In the genomic region with DNA sequence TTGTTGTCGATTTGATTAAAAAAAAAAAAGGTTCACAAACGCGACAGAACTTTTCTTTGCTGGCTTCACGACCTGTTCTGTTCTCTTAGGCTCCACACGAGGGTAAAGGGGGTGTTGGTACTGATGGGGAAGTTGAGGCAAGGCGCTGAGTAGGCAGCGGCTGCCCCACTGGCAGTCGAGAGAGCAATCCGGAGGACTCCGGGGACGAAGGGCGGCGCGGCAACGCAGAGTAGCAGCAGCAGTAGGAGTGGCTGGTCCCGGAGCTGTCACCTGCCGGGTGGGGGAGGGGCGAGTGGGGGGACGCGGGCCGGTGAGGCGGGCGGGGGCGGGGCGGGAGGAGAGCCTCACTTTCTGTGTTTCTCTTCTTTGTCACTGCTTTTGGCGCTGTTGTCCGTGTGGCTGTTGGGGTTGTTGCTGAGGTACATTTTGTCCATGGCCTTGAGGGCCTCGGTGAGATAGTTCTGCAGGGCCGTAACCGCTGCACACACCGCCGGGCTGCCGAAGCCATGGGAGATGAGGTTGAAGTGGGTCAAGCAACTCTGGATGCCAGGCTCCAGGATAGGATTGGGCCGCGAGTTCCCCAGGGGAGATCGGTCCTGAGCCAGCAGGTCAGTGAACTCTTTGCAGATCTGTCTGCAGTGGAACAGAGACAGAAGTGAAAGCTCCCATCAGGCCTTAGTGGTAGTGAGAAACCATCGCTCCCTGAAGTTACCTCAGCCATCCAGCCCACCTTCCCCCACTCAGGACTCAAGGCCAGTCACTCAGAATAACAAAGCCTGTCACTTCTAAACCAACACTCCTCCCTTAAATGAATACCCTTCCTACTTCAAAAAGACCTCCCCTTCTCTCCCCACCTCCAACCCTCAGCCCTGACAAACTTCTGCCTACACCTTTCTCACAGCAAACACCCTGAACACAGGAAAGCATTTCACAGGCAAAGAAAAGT, we compare ENCODE assay signal across 10 mouse cellular contexts. TPM values are rescaled to one million over a fixed set of nuclear protein-coding genes. Genes with fewer than 3 reads are reported as not detected.
DNase-seq lines count a peak whose midpoint lies in the region; ATAC-seq and TF ChIP-seq lines count a peak whose summit lies in the region.
"Had no signal": no experiment of that assay in that cellular context is flagged by ENCODE, and none has a peak within 500 bp of the region (broad histone marks: within the 10 kb centered on the region; RNA-seq: fewer than 3 reads in every experiment).

No protein-coding gene starts in this region.

- H3K9me3 ChIP-seq in heart, embryonic 13.5 days, result no peaks in the 10 kb centered on the region
- H3K9me3 ChIP-seq in stomach, embryonic 16.5 days (replicated peaks; ENCODE audit: control insufficient read depth, low read length), result no peaks in the 10 kb centered on the region
- no peaks in the 10 kb centered on the region for H3K9me3 ChIP-seq in stomach, postnatal 0 days (ENCODE audit: control insufficient read depth, low read length)
- H3K9me3 ChIP-seq in limb, embryonic 11.5 days (ENCODE audit: control insufficient read depth, low read length), result no peaks in the 10 kb centered on the region
- H3K9me3 ChIP-seq: limb, embryonic 15.5 days had no signal

- H3K27me3 ChIP-seq in heart, embryonic 13.5 days (replicated peaks), result peaks cover 94% of the 10 kb centered on the region
- peaks cover 74% of the 10 kb centered on the region for H3K27me3 ChIP-seq in stomach, embryonic 16.5 days (ENCODE audit: control insufficient read depth, insufficient read depth, low read length)
- peaks cover 2% of the 10 kb centered on the region; the same call in 1 of the 2 replicates for H3K27me3 ChIP-seq in stomach, postnatal 0 days (ENCODE audit: control insufficient read depth, insufficient read depth, low read length)
- H3K27me3 ChIP-seq in limb, embryonic 11.5 days (ENCODE audit: control insufficient read depth, insufficient read depth, low read length), result peaks cover 5% of the 10 kb centered on the region

- TF ChIP-seq CTCF in stomach, postnatal 0 days (IDR thresholded peaks at IDR 0.05; ENCODE audit: low read depth), result no peak

- H3K9ac ChIP-seq in heart, embryonic 13.5 days, result no peak overlapping the region
- H3K9ac ChIP-seq in stomach, embryonic 16.5 days (ENCODE audit: low read length), result no peak overlapping the region
- H3K9ac ChIP-seq in stomach, postnatal 0 days (ENCODE audit: low read length), result no peak overlapping the region
- 0 out of 2 replicates have a peak overlapping the region, but pooled peaks have one; percentile 7 for H3K9ac ChIP-seq in limb, embryonic 11.5 days (ENCODE audit: low read length)
- H3K9ac ChIP-seq: limb, embryonic 15.5 days had no signal

- H3K4me1 ChIP-seq in heart, embryonic 13.5 days, result peaks cover 4% of the 10 kb centered on the region; the same call in 1 of the 2 replicates
- H3K4me1 ChIP-seq in stomach, embryonic 16.5 days (ENCODE audit: control insufficient read depth, insufficient read depth, low read length), result no peaks in the 10 kb centered on the region
- no peaks in the 10 kb centered on the region for H3K4me1 ChIP-seq in stomach, postnatal 0 days (replicated peaks; ENCODE audit: control insufficient read depth, insufficient read depth)
- peaks cover 25% of the 10 kb centered on the region for H3K4me1 ChIP-seq in limb, embryonic 11.5 days (ENCODE audit: control insufficient read depth, insufficient read depth, low read length)

- ATAC-seq in heart, embryonic 13.5 days (ENCODE audit: extremely low read depth, insufficient number of reproducible peaks, low FRiP score, low TSS enrichment), result no peak
- ATAC-seq in stomach, embryonic 16.5 days (ENCODE audit: insufficient read depth, low FRiP score), result no peak
- no peak for ATAC-seq in stomach, postnatal 0 days (ENCODE audit: low FRiP score, low TSS enrichment)
- ATAC-seq in limb, embryonic 11.5 days (ENCODE audit: insufficient number of reproducible peaks, low FRiP score, low TSS enrichment, low read depth), result 0 out of 2 replicates have a peak, but pooled peaks have one; percentile 24

- H3K4me2 ChIP-seq in heart, embryonic 13.5 days, result peak overlapping the region; percentile 58
- H3K4me2 ChIP-seq in stomach, embryonic 16.5 days (ENCODE audit: low read depth, low read length), result peak overlapping the region; percentile 10
- no peak overlapping the region for H3K4me2 ChIP-seq in stomach, postnatal 0 days (replicated peaks; ENCODE audit: low read depth)
- H3K4me2 ChIP-seq in limb, embryonic 11.5 days (ENCODE audit: low read depth, severe bottlenecking), result peak overlapping the region; percentile 42
- H3K4me2 ChIP-seq: limb, embryonic 15.5 days had no signal

- 7% methylated on average over 29 of the region's 37 CpGs for WGBS in heart, embryonic 13.5 days
- 10% methylated on average over 33 of the region's 37 CpGs for WGBS in stomach, embryonic 16.5 days
- 12% methylated on average over 32 of the region's 37 CpGs for WGBS in stomach, postnatal 0 days
- WGBS in limb, embryonic 11.5 days, result 5% methylated on average over 35 of the region's 37 CpGs

- intact Hi-C loops in heart, postnatal 14 days (cut with DNase I), result no loop called here

- peak overlapping the region; percentile 26 for H3K4me3 ChIP-seq in heart, embryonic 13.5 days
- H3K4me3 ChIP-seq in stomach, embryonic 16.5 days (replicated peaks; ENCODE audit: low read length), result no peak overlapping the region
- H3K4me3 ChIP-seq in stomach, postnatal 0 days (ENCODE audit: low read depth, low read length), result no peak overlapping the region
- peak overlapping the region; percentile 7; the same call in 1 of the 2 replicates for H3K4me3 ChIP-seq in limb, embryonic 11.5 days (ENCODE audit: low read depth, low read length)
- H3K4me3 ChIP-seq: limb, embryonic 15.5 days had no signal

- DNase-seq in heart, postnatal 14 days, result no peak
- no peak for DNase-seq in stomach, postnatal 0 days (ENCODE audit: low spot score)
- DNase-seq in limb, embryonic 11.5 days (ENCODE audit: low spot score), result peak; percentile 53
- peak; percentile 61 for DNase-seq in yolk sac, embryonic 10.5 days (ENCODE audit: low spot score)
- no peak for DNase-seq in right cerebral cortex, postnatal 36 days (ENCODE audit: low spot score in 2 of 2)
- no peak for DNase-seq in ovary, adult 18-20 months (ENCODE audit: low spot score)
- DNase-seq: gastrocnemius, postnatal 25 days had no signal

- no peak for TF ChIP-seq EP300 in stomach, postnatal 0 days (optimal IDR thresholded peaks at IDR 0.05)

- H3K36me3 ChIP-seq in heart, embryonic 13.5 days, result no peaks in the 10 kb centered on the region
- H3K36me3 ChIP-seq in stomach, embryonic 16.5 days (ENCODE audit: control insufficient read depth, insufficient read depth, low read length), result no peaks in the 10 kb centered on the region
- no peaks in the 10 kb centered on the region for H3K36me3 ChIP-seq in stomach, postnatal 0 days (ENCODE audit: control insufficient read depth, insufficient read depth, low read length)
- no peaks in the 10 kb centered on the region for H3K36me3 ChIP-seq in limb, embryonic 11.5 days (ENCODE audit: control insufficient read depth, insufficient read depth, low read length)
- H3K36me3 ChIP-seq: limb, embryonic 15.5 days had no signal

- no peak overlapping the region for H3K27ac ChIP-seq in heart, embryonic 13.5 days (replicated peaks)
- no peak overlapping the region for H3K27ac ChIP-seq in stomach, embryonic 16.5 days (ENCODE audit: low read length)
- H3K27ac ChIP-seq in stomach, postnatal 0 days (replicated peaks), result no peak overlapping the region
- no peak overlapping the region for H3K27ac ChIP-seq in limb, embryonic 11.5 days (replicated peaks; ENCODE audit: low read depth, low read length)
- H3K27ac ChIP-seq: limb, embryonic 15.5 days had no signal

RNA-seq across cellular contexts. Expression of a gene that starts 21.1 kb away (rescaled TPM):
- 0.09 and 0.16 TPM in 2 replicates for polyA plus RNA-seq in heart, embryonic 13.5 days (2015; fragmentation: Nextera tagmentation; extraction: Ambion mirVana)
- total RNA-seq in heart, postnatal 14 days (2021), result under 1 TPM; 0.22 to 0.26 TPM
- polyA plus RNA-seq in stomach, embryonic 16.5 days (2015; fragmentation: Nextera tagmentation; extraction: Ambion mirVana), result 1.4 and 1.5 TPM in 2 replicates
- 3.4 and 3.7 TPM in 2 replicates for polyA plus RNA-seq in stomach, postnatal 0 days (2015; fragmentation: Nextera tagmentation; extraction: Ambion mirVana)
- 7.2 and 7.3 TPM in 2 replicates for polyA plus RNA-seq in limb, embryonic 11.5 days (2014; fragmentation: Nextera tagmentation; extraction: Ambion mirVana)
- total RNA-seq: gastrocnemius, postnatal 25 days had no signal

Comparison
In these comparisons a context has a peak if more than half of its experiments do, and no peak if none do; other contexts are left out.
1. H3K4me3 ChIP-seq: peak in heart, embryonic 13.5 days (single experiment) and limb, embryonic 11.5 days (single experiment); none in stomach, embryonic 16.5 days (single experiment) and stomach, postnatal 0 days (single experiment).
2. DNase-seq: peak in limb, embryonic 11.5 days (single experiment) and yolk sac, embryonic 10.5 days (single experiment); none in heart, postnatal 14 days (0 of 2), stomach, postnatal 0 days (single experiment), right cerebral cortex, postnatal 36 days (0 of 2) and ovary, adult 18-20 months (single experiment).